Mouse (Mus musculus): Measurements from ENCODE around the gene Ugt1a1.
"Not testable (repeated sequence)": the region's sequence is repeated elsewhere in the genome, so short reads cannot be mapped to it uniquely, and the experiment has no call there.

The Ugt1a1 gene

DNA sequence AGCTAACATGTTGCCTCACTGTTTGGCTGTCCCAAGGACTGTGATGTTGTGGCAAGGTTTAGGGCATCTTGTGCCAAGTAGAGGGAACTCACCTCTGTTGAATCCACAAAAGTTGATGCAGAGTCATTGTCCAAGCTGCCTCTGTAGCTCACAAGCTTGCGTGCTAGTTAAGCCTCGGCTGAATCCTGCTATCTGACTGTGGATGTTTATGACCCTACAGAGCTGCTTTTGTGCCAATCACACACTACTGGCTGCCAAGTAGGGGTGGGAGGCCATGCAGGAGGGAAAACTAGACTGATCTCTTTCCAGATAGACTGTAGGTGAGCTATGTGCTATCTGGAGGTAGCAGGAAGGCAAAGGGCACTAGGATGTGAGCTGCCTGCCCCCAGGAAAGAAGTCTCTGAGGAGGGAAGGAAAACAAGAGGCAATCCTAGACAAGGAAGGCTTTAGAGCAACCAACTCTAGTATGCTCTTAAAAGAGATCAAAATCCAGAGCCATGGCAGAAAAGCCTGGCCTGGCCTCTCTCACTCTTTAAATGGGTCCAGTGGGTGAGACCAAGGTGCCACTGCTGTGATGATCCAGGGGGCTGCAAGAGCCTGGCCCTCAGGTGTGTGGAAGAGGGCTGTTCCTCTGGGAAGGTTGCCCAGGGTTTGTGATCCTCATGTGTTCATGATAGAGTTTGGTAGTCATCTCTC, 2.2 kb downstream of the Ugt1a1 start:
- peak; percentile 22 for DNase-seq (ENCODE audit: low read depth, low spot score)
- Histone ChIP-seq H3K36me3 (ENCODE audit: control insufficient read depth, insufficient read depth, low read length, poor library complexity, severe bottlenecking) (no peaks in the 10 kb centered on the region), H3K27me3 (ENCODE audit: control insufficient read depth, insufficient read depth, low read length, poor library complexity, severe bottlenecking) (no peaks in the 10 kb centered on the region)

DNA sequence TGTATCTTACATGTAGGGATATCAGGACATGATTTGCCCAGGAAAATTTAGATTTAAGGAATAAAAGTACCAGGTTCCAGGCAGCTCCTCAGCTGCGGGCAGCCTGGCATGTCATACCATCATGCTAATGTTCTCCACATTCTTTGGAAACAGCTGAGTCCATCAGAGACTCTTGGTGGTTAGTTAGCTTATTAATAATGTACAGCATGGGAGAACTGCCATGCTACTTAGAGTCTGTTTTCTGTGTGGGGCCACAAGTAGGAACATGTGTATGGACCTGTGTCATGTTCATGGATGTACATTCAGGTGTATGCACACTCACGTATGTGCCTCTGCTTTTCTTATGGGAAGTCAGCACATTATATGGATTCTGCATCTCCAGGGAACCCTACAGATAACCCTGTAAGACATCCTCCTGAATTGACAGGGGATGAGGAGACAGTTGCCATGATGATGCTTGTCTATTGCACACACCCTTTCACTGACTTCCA, 2.7 kb downstream of the Ugt1a1 start:
- Histone ChIP-seq H3K36me3 (ENCODE audit: control insufficient read depth, insufficient read depth, low read length, poor library complexity, severe bottlenecking) (no peaks in the 10 kb centered on the region), H3K27me3 (ENCODE audit: control insufficient read depth, insufficient read depth, low read length, poor library complexity, severe bottlenecking) (no peaks in the 10 kb centered on the region)
- peak; percentile 20 for DNase-seq (ENCODE audit: low read depth, low spot score)

DNA sequence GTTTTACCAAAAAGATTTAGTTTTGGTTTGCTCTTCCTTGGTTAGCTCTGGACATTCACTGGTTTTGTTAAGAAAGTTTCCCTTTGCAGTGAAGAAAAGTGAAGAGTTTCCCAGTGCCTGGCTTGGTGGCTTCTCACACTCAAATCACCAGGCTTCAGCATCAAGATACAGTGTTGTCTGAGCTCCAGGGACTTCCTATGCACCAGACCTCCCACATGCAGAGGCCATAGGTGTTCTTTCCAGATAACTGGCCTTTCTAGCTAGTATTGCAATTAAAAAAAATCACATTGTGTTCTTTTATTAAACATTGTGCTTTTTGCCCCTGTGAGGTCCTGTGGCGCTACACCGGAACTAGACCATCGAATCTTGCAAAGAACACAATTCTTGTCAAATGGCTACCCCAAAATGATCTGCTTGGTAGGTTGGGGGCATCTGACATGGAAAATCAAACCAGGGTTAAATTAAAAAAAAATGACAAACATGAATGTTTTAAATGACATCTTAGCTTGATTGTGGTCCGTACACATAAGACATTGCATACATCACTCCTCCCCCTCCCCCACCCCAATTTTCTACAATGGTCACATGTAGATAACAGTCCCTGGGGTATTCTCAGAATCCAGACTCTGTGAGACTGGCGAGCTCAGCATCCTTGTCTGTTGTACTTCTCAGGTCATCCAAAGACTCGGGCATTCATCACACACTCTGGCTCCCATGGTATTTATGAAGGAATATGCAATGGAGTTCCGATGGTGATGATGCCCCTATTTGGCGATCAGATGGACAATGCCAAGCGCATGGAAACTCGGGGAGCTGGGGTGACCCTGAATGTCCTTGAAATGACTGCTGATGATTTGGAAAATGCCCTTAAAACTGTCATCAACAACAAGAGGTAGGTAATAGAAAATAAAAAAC, 4.0 kb downstream of the Ugt1a1 start:
- DNase-seq (ENCODE audit: low read depth, low spot score), result peak; percentile 15
- H3K36me3 ChIP-seq (ENCODE audit: control insufficient read depth, insufficient read depth, low read length, poor library complexity, severe bottlenecking), result no peaks in the 10 kb centered on the region
- H3K27me3 ChIP-seq (ENCODE audit: control insufficient read depth, insufficient read depth, low read length, poor library complexity, severe bottlenecking), result no peaks in the 10 kb centered on the region

DNA sequence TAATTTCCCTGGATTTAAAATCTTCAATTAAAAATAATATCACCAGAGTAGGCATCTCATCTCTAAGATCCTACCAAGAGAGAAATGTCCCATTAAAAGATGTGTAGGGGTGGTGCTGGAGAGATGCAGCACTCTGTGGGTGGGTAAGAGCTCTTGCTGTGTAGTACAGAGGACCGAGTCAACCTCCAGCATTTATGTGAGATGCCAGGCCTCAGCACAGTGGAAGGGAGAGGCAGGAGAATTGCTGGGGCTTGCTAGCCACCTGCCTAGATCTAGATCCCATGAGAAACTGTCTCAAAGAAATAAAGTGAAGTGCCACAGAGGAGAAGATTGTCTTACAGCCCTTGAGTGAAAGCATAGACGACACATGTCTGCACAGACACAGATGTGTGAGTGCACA, 4.8 kb downstream of the Ugt1a1 start:
- DNase-seq (ENCODE audit: low read depth, low spot score), result peak; percentile 10
- Histone ChIP-seq H3K36me3 (ENCODE audit: control insufficient read depth, insufficient read depth, low read length, poor library complexity, severe bottlenecking) (no peaks in the 10 kb centered on the region), H3K27me3 (ENCODE audit: control insufficient read depth, insufficient read depth, low read length, poor library complexity, severe bottlenecking) (no peaks in the 10 kb centered on the region)

DNA sequence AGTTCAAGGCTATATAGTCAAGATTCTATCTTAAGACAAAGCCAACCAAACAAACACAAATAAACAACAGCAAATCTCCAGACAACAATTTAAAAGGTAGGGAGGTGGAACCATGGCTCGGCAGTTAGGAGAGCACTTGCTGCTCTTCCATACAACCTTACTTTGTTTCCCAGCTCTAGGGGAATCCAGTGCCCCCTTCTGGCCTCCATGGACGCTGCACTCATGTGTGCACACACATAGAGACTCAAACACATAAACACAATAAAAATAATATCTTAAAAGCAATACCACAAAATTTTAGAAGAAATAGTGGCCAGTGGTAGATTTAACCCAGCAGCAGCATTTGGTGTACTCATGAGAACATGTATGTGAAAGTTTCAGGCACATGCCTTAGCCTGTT, 5.4 kb downstream of the Ugt1a1 start:
- no peaks in the 10 kb centered on the region for H3K27me3 ChIP-seq (ENCODE audit: control insufficient read depth, insufficient read depth, low read length, poor library complexity, severe bottlenecking)
- DNase-seq (ENCODE audit: low read depth, low spot score), result peak; percentile 16
- no peaks in the 10 kb centered on the region for H3K36me3 ChIP-seq (ENCODE audit: control insufficient read depth, insufficient read depth, low read length, poor library complexity, severe bottlenecking)

DNA sequence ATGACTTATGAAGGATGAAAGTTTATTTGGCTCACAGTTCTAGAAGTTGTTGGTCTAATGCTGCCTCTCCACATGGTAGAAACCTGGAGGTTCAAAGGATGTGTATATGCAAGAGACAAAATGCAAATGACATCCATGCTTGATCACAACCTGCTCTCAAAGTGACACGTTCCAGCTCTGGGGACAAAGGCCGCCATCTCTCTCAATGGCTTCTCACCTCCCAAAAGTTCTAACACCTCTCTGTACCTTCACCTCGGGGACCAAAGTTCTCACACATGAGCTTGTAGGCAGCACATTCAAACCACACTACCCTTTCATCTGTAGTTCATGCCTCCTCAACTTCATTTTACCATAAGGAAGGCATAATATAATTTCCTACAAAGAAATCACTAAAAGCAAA, 5.8 kb downstream of the Ugt1a1 start:
- DNase-seq (ENCODE audit: low read depth, low spot score), result peak; percentile 23
- no peaks in the 10 kb centered on the region for H3K27me3 ChIP-seq (ENCODE audit: control insufficient read depth, insufficient read depth, low read length, poor library complexity, severe bottlenecking)
- no peaks in the 10 kb centered on the region for H3K36me3 ChIP-seq (ENCODE audit: control insufficient read depth, insufficient read depth, low read length, poor library complexity, severe bottlenecking)

DNA sequence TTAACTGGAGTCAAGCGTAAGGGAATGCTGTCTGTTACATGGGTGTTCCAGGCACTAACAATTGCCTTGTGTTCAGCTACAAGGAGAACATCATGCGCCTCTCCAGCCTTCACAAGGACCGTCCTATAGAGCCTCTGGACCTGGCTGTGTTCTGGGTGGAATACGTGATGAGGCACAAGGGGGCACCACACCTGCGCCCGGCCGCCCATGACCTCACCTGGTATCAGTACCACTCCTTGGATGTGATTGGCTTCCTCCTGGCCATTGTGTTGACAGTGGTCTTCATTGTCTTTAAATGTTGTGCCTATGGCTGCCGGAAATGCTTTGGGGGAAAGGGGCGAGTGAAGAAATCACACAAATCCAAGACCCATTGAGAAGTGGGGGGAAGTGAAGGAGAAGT, 6.3 kb downstream of the Ugt1a1 start:
- Histone ChIP-seq H3K27me3 (ENCODE audit: control insufficient read depth, insufficient read depth, low read length, poor library complexity, severe bottlenecking) (no peaks in the 10 kb centered on the region), H3K36me3 (ENCODE audit: control insufficient read depth, insufficient read depth, low read length, poor library complexity, severe bottlenecking) (no peaks in the 10 kb centered on the region)
- peak; percentile 9 for DNase-seq (ENCODE audit: low read depth, low spot score)

DNA sequence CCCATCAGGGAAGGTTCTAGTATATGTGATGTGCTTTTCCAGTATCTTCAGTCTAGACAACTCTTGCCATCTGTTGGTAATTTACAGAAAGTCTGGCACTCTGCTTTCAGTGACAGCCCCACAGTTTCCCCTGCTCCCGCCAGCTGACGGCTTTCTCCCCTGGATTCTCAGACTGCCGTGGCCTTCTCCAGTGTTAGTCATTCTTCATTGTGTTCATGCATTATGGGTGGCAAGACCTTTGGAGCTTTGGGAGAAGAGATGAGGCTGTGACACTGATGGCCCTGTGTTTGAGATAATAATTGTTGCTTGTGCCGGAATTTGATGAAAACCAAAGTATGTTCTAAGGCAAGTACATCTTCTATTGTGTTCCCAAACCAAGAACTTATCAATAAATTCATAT, 6.8 kb downstream of the Ugt1a1 start:
- Histone ChIP-seq H3K27me3 (ENCODE audit: control insufficient read depth, insufficient read depth, low read length, poor library complexity, severe bottlenecking) (no peaks in the 10 kb centered on the region), H3K36me3 (ENCODE audit: control insufficient read depth, insufficient read depth, low read length, poor library complexity, severe bottlenecking) (no peaks in the 10 kb centered on the region)
- DNase-seq (ENCODE audit: low read depth, low spot score), result peak; percentile 5

DNA sequence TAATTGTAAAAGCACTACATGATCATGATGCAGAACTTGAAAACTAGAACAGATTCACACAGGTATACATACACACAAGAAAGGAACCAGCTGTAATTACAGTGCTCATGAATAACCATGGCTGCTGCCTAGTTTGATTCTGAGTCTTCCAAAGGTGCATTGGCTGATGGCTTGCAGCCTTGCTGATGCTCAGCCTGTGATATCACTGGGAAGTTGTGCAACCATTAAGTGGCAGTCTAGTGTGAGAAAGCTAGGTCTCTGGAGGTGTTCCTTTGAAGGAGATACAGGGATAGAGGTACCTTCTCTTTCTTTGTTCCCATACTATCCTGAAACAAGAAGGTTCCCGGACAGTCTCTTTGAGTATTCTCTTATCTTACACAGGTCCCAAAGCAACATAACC, 7.3 kb downstream of the Ugt1a1 start:
- Histone ChIP-seq H3K27me3 (ENCODE audit: control insufficient read depth, insufficient read depth, low read length, poor library complexity, severe bottlenecking) (no peaks in the 10 kb centered on the region), H3K36me3 (ENCODE audit: control insufficient read depth, insufficient read depth, low read length, poor library complexity, severe bottlenecking) (no peaks in the 10 kb centered on the region)
- peak; percentile 19 for DNase-seq (ENCODE audit: low read depth, low spot score)

DNA sequence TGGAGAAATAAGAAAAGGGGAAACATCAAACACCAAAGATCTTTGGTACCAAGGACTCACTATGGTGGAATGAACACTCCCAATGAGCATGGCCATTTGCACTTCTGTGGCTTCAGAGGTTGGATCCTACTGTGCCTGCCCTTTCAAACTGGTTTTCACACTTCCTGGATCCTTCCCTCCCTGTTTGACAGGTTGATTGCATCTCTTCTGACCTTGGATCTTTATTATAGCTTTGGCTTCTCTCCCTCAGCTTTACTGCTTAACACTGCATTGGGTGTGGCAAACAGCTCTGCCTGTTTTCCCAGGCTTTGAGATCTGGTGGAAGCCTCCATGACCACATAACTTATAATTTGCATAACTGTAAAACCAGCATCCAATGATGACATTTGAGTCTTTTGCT, 8.6 kb downstream of the Ugt1a1 start:
- no peaks in the 10 kb centered on the region for H3K27me3 ChIP-seq (ENCODE audit: control insufficient read depth, insufficient read depth, low read length, poor library complexity, severe bottlenecking)
- no peak for DNase-seq (ENCODE audit: low read depth, low spot score)
- H3K36me3 ChIP-seq (ENCODE audit: control insufficient read depth, insufficient read depth, low read length, poor library complexity, severe bottlenecking), result no peaks in the 10 kb centered on the region

DNA sequence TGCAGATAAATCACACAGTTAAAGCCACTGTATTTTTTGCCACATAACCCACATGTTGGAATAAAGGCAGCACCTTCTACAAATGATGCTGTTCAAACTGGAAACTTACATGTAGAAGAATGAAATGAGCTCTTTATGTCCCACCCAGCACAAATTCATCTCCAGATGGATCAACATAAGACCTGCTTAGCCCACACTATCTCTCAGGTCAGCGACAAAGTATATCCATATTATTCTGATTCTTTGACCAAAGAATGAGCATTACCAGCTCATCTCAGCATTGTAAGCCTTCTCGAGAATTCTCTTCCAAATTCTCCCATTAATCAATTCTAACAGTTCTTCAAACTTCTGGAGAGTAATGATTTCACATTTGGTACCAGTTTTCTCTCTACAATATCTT, 10.5 kb downstream of the Ugt1a1 start:
- Histone ChIP-seq H3K36me3 (ENCODE audit: control insufficient read depth, insufficient read depth, low read length, poor library complexity, severe bottlenecking) (no peaks in the 10 kb centered on the region), H3K27me3 (ENCODE audit: control insufficient read depth, insufficient read depth, low read length, poor library complexity, severe bottlenecking) (no peaks in the 10 kb centered on the region)
- DNase-seq (ENCODE audit: low read depth, low spot score), result peak; percentile 8

DNA sequence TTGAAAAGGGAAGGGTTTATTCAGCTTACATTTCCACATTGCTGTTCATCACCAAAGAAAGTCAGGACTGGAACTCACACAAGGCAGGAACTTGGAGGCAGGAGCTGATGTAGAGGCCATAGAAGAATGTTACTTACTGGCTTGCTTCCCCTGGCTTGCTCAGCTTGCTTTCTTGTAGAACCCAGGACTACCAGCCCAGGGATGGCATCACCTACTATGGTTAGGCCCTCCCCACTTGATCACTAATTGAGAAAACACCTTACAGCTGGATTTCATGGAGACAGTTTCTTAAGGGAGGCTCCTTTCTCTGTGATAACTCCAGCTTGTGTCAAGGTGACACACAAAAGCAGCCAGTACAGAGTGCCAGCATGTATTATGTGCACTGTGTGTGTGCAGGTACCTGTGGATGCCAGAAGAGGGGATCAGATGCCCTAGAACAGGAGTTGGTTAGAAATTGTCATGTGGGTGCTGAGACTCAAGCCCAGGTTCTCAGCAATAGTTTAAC, 11.3 kb downstream of the Ugt1a1 start:
- H3K36me3 ChIP-seq (ENCODE audit: control insufficient read depth, insufficient read depth, low read length, poor library complexity, severe bottlenecking); H3K27me3 ChIP-seq (ENCODE audit: control insufficient read depth, insufficient read depth, low read length, poor library complexity, severe bottlenecking): not testable (repeated sequence)
- DNase-seq (ENCODE audit: low read depth, low spot score), result peak; percentile 14

DNA sequence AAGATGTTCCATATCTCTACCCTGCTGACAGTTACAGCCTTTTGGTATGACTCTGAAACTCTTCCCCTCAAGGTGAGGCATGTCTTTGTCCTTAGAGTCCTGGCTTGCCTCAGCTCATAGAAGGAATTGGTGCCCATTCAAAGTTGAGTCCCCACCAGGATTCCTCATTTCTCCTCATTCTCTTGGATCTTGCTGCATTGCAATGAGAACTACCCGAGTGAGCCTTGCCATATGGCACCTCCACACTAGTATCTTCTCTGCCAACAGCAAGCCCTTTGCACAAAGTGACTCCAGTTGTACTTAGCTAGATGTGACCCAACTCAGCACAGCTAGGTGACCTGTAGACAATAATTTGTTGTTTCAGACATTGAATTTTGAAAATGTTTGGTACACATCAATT, 11.8 kb downstream of the Ugt1a1 start:
- peak; percentile 26 for DNase-seq (ENCODE audit: low read depth, low spot score)
- H3K36me3 ChIP-seq (ENCODE audit: control insufficient read depth, insufficient read depth, low read length, poor library complexity, severe bottlenecking), result no peaks in the 10 kb centered on the region
- no peaks in the 10 kb centered on the region for H3K27me3 ChIP-seq (ENCODE audit: control insufficient read depth, insufficient read depth, low read length, poor library complexity, severe bottlenecking)

DNA sequence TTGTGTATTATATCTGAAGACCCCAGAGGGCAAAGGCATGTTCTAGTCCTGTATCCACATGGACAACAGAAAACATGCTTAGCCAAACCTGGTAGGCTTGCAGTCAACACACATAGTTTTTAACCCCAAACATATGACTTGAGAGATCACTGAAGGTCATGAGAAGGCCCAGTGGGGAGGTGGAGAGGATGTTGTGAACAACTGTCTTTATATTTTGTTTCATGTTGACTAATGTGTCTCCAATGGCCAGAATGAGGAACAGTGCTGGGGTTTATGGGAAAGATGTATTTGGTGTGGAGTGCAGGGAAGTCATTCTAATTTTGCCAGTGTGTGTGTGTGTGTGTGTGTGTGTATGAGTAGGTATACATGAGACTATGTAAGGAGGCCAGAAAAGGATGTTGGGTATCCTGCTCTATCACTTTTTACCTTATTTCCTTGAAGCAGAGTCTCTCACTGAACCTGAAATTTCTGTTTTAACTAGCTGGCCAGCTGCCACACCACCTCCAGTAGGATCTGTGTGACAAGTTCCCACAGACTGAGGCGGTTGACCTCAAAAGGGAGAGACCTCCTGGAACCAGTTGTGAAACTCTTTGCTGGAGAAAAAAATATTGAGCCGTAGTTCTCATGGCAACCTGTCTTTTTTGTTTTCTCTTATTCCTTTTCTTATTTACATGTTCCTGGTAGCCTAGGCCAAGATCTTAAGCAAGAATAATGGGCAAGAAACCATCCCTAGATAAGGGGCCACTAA, 12.4 kb downstream of the Ugt1a1 start:
- Histone ChIP-seq H3K27me3 (ENCODE audit: control insufficient read depth, insufficient read depth, low read length, poor library complexity, severe bottlenecking) (no peaks in the 10 kb centered on the region), H3K36me3 (ENCODE audit: control insufficient read depth, insufficient read depth, low read length, poor library complexity, severe bottlenecking) (no peaks in the 10 kb centered on the region)
- DNase-seq (ENCODE audit: low read depth, low spot score), result peak; percentile 34

Data from splenic B cell, adult 2 months (primary cell).